Mouse (Mus musculus) spleen, adult 2 months (tissue): Measurements from ENCODE around the gene Gm15262.

ENCODE experiments used
- CTCF ChIP-seq: fragments of 200-500 bp; IDR thresholded peaks from 2 replicates; pipeline ENCODE4 v1.5.1; 2011; ENCODE audit warnings: mild to moderate bottlenecking, inconsistent platforms; ENCODE audit not compliant: insufficient read depth, insufficient read length, insufficient replicate concordance; ENCODE audit errors: extremely low read depth
- POLR2A ChIP-seq: fragments of 200-500 bp; IDR thresholded peaks from 2 replicates; pipeline ENCODE4 v1.6.1; 2011; ENCODE audit warnings: low read depth, low read length, inconsistent platforms

DNA sequence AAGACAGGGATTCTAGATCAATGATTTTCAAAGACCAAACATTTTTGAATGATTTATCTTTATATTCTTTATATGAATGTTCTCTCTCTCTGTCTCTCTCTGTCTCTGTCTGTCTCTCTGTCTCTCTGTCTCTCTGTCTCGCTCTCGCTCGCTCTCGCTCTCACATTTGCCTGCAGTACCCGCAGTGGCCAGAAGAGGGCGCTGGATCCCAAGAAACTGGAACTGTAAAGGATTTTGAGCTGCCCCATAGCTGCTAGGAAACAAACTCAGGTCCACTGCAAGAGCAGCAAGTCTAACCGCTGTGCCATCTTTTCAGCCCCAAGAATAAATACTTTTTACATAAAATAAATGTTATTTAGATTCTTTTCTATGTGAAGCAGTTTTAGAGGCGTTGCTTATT is 98.5 kb downstream of the Gm15262 start:
- TF ChIP-seq CTCF, result peak; percentile 30; the same call in 1 of the 2 replicates
- TF ChIP-seq POLR2A, result no peak
